Mouse (Mus musculus) brown adipose tissue, adult 24 weeks (tissue): ENCODE results near the gene Hoxc11. TPM values are rescaled to one million over a fixed set of nuclear protein-coding genes. Genes with fewer than 3 reads are reported as not detected.

Experiments used
- H3K27ac ChIP-seq: fragments of 200-500 bp; replicated peaks from 2 replicates; pipeline ENCODE4 v1.5.1; 2012; ENCODE audit warnings: low read depth, mild to moderate bottlenecking, low read length
- H3K4me1 ChIP-seq: fragments of 200-500 bp; 2 replicates; pipeline ENCODE4 v1.6.1; 2012; ENCODE audit warnings: low read length, mixed read lengths; ENCODE audit not compliant: control insufficient read depth, insufficient read depth, insufficient read length
- H3K4me3 ChIP-seq: fragments of 200-500 bp; 2 replicates; pipeline ENCODE4 v1.5.1; 2012; ENCODE audit warnings: low read depth, mild to moderate bottlenecking, low read length, moderate library complexity; ENCODE audit not compliant: insufficient read depth
- polyA plus RNA-seq: library from polyadenylated mRNA; stranded (reverse); fragments of >200 nt; gene quantifications from 2 replicates; pipeline ENCODE4 v1.2.4, GENCODE M21; 2012; ENCODE audit not compliant: missing spikeins, insufficient read depth, insufficient read length

Hoxc11 gene
- polyA plus RNA-seq, 1 experiment: not detected

DNA sequence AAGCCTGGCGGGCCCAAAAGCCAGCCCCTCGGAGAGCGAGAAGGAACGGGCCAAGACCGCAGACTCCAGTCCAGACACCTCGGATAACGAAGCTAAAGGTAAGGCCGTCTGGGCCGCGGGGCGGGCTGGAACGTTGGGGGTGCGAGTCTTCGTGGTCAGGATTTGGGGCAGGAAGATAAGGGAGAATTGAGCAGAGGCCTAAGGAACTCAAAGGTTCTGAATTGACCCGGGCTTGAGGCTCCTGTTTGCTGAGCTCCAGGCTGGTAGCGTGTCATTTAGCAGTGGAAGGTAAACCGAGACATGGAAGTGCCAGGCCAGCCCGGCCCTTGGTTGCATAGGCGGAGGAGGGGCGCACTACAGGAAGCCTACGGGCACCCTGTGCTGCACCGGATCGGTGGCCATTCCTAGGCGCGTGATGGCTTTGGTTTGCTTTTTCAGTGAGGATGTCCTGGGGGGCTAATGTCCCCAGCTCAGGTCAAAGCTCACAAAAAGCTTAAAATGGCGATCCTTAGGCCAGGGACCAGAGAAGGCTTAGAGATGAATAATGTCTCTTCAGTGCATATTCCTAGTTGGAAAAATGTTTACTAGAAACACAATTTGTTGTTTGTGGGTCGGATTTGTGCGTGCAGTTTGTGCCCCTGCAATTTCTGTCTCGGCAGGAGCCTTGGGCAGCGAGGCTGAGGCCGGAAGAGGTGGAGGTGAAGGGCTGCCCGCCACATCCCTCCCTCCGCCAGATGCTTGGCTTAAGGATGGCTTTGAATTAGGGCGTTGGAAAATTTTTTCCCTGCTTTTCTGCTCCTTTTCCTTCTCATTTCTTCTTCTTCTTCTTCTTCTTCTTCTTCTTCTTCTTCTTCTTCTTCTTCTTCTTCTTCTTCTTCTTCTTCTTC lies 13.5 kb downstream of the Hoxc11 start:
- no peaks in the 10 kb centered on the region for H3K4me1 ChIP-seq
- H3K4me3 ChIP-seq: no peak overlapping the region
- no peak overlapping the region for H3K27ac ChIP-seq

DNA sequence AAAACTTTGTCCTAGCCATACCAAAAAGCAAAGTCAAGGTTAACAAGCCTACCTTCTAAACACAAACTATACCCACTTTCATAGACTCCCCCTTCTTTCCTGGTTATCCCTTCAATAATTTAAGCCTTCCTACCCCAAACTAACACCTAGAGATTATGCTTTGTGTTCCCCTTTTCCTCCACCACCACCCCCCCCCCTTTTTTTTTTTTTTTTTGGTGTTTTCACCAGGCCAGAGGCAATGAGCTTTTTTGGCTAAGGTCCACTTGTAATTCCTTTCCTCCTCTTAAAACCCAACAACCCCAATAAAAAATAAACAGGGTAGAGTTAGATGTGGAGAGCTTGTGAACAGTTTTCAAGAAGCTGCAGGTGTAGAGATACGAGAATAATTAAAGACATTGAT lies 15.1 kb downstream of the Hoxc11 start:
- Histone ChIP-seq H3K27ac (no peak overlapping the region), H3K4me3 (no peak overlapping the region), H3K4me1 (no peaks in the 10 kb centered on the region)

DNA sequence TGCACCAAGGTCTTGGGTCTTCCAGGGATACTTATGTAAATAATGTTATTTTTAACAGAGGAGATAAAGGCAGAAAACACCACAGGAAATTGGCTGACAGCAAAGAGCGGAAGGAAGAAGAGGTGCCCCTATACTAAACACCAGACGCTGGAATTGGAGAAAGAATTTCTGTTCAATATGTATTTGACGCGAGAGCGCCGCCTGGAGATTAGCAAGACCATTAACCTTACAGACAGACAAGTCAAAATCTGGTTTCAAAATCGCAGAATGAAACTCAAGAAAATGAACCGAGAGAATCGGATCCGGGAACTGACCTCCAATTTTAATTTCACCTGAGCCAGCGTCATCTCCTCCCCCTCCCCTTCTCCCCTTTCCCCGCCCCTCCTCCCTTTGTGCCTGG lies 16.5 kb downstream of the Hoxc11 start:
- Histone ChIP-seq H3K27ac (no peak overlapping the region), H3K4me1 (no peaks in the 10 kb centered on the region), H3K4me3 (no peak overlapping the region)

- H3K27ac ChIP-seq: no peak overlapping the region
- H3K4me1 ChIP-seq: no peaks in the 10 kb centered on the region
- H3K4me3 ChIP-seq: no peak overlapping the region
These were observed 18.0 kb downstream of the Hoxc11 start for GRCm38 (mm10) chr15:102972254-102972653.

DNA sequence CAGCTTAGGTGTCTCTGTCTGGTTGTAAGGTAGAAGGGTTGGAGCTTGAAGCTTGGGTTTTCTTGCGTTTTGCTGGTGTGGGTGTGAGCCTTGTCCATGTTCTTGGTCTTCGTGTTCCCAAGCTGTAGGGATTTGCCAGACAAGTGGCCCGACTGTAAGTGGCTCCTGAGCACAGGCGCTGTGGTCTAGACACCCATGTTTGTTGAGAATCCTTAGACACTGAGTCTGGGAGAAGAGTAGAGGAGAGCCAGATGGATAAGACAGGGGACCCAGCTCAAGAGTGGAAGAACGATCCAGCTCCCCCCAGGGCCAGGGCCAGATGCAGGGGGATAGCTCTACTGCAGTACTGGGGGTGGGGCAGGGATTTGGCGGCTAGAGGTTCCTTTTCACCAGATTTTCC lies 18.5 kb downstream of the Hoxc11 start:
- H3K4me3 ChIP-seq: no peak overlapping the region
- H3K27ac ChIP-seq: no peak overlapping the region
- no peaks in the 10 kb centered on the region for H3K4me1 ChIP-seq

DNA sequence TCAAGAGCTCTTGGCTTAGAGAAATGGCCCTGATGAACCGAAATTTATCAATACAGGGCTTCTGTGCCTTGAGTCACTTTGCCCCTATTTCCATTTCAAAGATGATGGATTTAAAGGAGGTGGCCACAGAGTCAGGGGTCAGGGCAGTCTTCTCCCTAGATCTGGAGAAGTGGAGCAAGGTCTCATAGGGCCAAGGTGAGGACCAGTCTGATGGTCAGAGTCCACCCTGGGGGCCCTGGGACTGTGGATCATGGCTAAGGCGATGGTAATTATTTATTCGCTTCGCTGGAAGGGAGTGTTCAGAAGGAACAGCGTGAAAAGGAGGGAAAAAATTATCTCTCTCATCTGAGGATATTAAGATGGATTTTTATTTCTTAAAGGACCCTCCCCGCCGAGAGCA lies 20.8 kb downstream of the Hoxc11 start:
- H3K4me1 ChIP-seq: no peaks in the 10 kb centered on the region
- H3K4me3 ChIP-seq: no peak overlapping the region
- no peak overlapping the region for H3K27ac ChIP-seq

DNA sequence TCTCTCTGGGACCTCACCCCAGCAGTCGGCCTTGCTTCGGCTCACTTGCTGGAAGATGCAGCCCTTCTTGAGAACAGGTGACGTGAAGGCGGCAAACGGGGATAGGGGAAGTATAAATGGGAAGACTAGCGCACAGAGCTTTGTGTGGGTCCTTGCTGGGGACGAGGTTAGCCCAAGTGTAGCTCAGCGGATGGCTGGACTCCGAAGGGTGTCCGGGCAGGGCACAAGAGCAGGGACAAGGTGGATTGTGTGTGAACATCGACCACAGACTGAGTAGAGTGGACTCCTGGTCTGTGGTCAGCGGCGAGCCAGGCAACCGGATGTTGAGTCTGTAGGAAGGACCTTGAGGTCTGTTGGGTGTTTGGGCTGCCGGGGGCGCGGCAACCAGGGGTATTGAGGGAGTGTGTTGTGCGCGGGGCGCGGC lies 21.5 kb downstream of the Hoxc11 start:
- no peaks in the 10 kb centered on the region for H3K4me1 ChIP-seq
- no peak overlapping the region for H3K4me3 ChIP-seq
- no peak overlapping the region for H3K27ac ChIP-seq

GRCm38 (mm10) chr15:102976171-102976570 lies 21.9 kb downstream of the Hoxc11 start, which contains the start of gene Hoxc9:
Gene Hoxc9 (plus strand): TSS chr15:102976439.
- Histone ChIP-seq H3K4me1 (no peaks in the 10 kb centered on the region), H3K27ac (no peak within 1 kb of the TSS), H3K4me3 (peak within 1 kb of the TSS; percentile 47)

DNA sequence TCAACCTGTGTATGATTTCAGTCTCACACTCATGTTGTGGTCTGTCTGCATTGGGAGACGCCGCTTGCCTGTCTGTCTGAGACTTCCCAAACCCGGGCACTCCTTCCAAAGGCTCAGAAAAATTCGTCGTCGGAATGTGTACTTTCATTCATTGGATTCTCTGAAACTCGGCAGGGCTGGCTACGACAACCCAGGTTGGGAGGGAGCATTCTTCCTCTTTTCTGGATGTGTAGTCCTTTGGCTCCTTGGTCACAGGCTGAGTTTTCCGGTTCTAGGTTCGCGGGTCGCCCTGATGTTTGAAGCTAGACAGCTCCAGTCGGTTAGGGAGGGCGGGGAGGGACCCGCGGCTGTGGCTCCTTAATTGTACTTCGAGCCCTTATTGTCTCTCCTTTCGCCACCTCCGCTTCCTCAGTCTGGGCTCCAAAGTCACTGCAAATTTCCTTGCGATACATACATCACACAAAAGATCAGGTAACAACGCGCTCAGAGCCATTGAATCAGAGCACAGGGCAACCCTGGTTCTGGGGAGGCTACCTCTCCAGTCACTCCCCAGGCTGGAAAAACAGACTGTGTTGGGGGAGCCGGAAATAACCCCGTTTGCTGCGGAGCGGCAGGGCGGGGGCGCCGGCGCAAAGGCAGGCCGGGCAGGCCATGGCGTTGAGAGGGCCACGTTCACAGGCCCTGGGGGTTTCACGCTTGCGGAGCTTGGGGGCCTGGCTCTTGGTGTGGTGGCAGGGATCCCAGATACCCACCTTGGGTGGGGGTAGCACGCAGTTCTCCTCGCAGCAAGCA lies 22.6 kb downstream of the Hoxc11 start:
- H3K27ac ChIP-seq: no peak overlapping the region
- H3K4me3 ChIP-seq: peak overlapping the region; percentile 47
- no peaks in the 10 kb centered on the region for H3K4me1 ChIP-seq

- no peak overlapping the region for H3K27ac ChIP-seq
- no peaks in the 10 kb centered on the region; the same call in 1 of the 2 replicates for H3K4me1 ChIP-seq
These were observed 23.3 kb downstream of the Hoxc11 start for GRCm38 (mm10) chr15:102977423-102977974.

GRCm38 (mm10) chr15:102978615-102979515 lies 24.6 kb downstream of the Hoxc11 start:
- Histone ChIP-seq H3K4me3 (no peak overlapping the region), H3K4me1 (no peaks in the 10 kb centered on the region; the same call in 1 of the 2 replicates), H3K27ac (no peak overlapping the region)

More at GRCm38 (mm10) chr15:102977423-102977974, 23.3 kb downstream of the Hoxc11 start:
- peak overlapping the region; percentile 47 for H3K4me3 ChIP-seq

DNA sequence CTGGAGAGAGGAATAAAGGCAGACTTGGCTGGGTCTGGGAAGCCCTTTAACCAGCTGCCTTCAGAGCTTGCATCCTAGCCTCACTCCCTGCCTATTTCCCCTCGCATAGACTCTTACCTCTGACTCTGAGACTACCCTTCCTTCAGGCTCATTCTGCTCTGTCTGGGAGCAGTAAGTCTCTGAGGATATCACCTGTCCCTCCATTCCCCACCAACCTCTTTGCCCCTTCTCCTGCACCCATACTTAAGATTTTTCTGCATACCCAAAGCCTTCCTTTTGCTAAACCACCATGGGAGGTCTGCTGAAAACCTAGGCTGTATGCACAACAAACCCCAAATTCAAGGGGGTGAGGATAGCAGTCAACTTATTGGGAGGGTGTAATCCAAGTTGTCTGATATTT lies 25.7 kb downstream of the Hoxc11 start:
- Histone ChIP-seq H3K4me1 (no peaks in the 10 kb centered on the region; the same call in 1 of the 2 replicates), H3K4me3 (no peak overlapping the region), H3K27ac (no peak overlapping the region)

DNA sequence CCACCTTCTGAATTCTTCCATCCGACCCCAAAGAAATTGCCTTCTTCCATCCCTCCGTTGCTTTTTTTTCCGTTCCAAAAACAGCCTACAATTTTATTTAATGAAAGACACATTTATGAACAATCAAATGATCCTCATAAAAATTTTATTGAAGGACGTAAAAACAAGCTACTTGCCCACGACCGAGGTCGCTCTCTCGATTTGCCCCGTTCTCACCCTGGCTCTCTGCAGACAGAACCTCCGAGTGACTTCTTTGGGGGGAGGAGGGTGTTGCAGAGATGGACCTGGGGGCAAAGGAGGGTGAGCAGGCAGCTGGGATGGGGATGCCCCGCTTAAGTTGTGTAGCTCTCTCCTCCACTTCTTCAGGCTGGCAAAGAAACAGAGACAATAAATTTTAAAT lies 26.1 kb downstream of the Hoxc11 start:
- Histone ChIP-seq H3K4me3 (no peak overlapping the region), H3K27ac (no peak overlapping the region), H3K4me1 (no peaks in the 10 kb centered on the region; the same call in 1 of the 2 replicates)

DNA sequence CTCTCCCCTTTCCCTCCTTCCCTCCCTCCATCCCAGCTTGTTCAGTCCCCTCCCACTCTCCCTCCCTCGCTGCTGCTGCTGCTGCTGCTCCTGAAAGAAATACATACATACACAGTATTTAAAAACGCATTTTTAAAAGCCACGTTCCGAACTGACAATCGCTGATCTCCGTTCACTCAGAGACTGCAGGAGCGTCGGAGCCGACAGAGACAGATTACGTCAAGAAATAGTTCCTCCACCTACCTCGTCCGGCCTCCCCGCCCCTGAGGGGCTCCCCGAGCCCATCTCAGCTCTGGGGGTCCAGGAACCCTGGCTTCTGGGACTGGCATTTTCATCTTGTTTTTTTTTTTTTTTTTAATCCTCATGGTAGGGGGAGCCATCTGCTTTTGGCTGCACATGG lies 26.7 kb downstream of the Hoxc11 start:
- Histone ChIP-seq H3K4me1 (no peaks in the 10 kb centered on the region; the same call in 1 of the 2 replicates), H3K4me3 (no peak overlapping the region), H3K27ac (no peak overlapping the region)
